Mouse (Mus musculus): ENCODE measurements around the gene Tmcc3.

DNA sequence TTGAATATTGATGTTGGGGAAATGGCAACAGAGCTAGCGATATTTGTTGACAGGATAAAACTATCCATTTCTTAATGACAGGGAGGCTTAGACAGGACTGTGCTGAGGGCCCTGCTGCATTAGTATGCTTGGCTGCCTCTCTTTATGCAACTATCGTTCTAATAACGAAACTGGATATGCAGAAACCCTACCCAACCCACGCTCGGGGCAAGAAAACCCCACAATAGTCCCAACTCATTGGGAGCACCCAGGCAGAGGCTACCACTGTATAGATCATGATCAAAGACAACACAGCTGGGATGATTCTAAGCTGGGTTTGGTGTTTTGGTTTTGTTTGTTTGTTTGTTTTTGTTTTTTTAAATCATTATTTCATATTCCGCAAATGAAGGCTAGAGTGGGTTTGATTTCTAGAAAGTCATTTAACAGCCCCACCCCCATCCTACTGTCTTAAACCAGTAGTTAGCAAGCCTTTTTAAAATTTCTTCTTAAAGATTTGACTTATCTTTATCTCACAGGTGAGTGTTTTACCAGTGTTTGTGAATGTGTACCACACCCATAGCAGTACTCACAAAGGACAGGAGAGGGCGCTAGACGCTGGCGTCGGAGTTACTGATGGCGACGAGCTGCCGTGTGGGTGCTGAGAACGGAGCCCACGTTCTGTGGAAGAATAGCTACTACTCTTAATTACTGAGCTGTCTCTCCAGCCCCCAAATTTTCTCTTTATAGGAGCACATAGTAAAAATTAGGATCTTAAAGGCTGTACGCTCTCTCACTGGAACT is 20.8 kb downstream of the Tmcc3 start:
- TF ChIP-seq CTCF (IDR thresholded peaks at IDR 0.05) (peak; percentile 8; the same call in 1 of the 2 replicates), EP300 (IDR thresholded peaks at IDR 0.05) (no peak)
